Mouse (Mus musculus) brain, adult 10 weeks (tissue): ENCODE measurements around the gene Rab17. TPM values are rescaled to one million over a fixed set of nuclear protein-coding genes. Genes with fewer than 3 reads are reported as not detected.

Experiments used
- polyA plus RNA-seq: library from polyadenylated mRNA; stranded (reverse); fragments of 350-450 nt; fragmentation: Illumina TruSeq; extraction: RNeasy Lipid Tissue Mini Kit (QIAGEN cat#74804); gene quantifications from one replicate; pipeline ENCODE4 v1.2.3, GENCODE M21; 2015; ENCODE audit warnings: low read depth, low replicate concordance

The Rab17 gene
- polyA plus RNA-seq: not detected

GRCm38 (mm10) chr1:90969347-90969784 is at the start of gene Rab17:
TSS of gene Rab17 (minus strand) at chr1:90969661.

GRCm38 (mm10) chr1:90998268-90998890 is 28.9 kb upstream of the Rab17 start, which contains the start of gene Lrrfip1:
TSS of gene Lrrfip1 (plus strand) at chr1:90998737.

GRCm38 (mm10) chr1:90952808-90953207 is 16.7 kb downstream of the Rab17 start, which contains the start of gene Prlh:
TSS of gene Prlh (plus strand) at chr1:90953108.

GRCm38 (mm10) chr1:90914948-90915569 is 54.4 kb downstream of the Rab17 start, which contains the start of gene Mlph:
TSS of gene Mlph (plus strand) at chr1:90915085.

Other genes with a start within 250 kb of the Rab17 start
- gene Col6a3, start 125.7 kb downstream of the Rab17 start, polyA plus RNA-seq: 1.0 TPM
- gene Mlph, start 54.6 kb downstream of the Rab17 start, polyA plus RNA-seq: 1.1 TPM
- not detected for gene Prlh, start 16.6 kb downstream of the Rab17 start, polyA plus RNA-seq
- 52.0 TPM for gene Lrrfip1, start 29.1 kb upstream of the Rab17 start, polyA plus RNA-seq
- not detected for gene Rbm44, start 175.4 kb upstream of the Rab17 start, polyA plus RNA-seq
- 80.7 TPM for gene Ramp1, start 210.2 kb upstream of the Rab17 start, polyA plus RNA-seq